Mouse (Mus musculus): ENCODE results near the gene Siae. TPM values are rescaled to one million over a fixed set of nuclear protein-coding genes. Genes with fewer than 3 reads are reported as not detected.

Siae gene
- polyA plus RNA-seq, 1 experiment from 2014 or later, result 7.4 TPM

GRCm38 (mm10) chr9:37544447-37545165 is 10.9 kb upstream of the Siae start:
- WGBS, result under 1% methylated on average over 29 of the region's 29 CpGs
- Histone ChIP-seq H3K9me3 (no peaks in the 10 kb centered on the region), H3K27ac (no peak overlapping the region), H3K27me3 (peaks cover 68% of the 10 kb centered on the region), H3K36me3 (replicated peaks) (no peaks in the 10 kb centered on the region), H3K4me3 (replicated peaks) (peak overlapping the region; percentile 30), H3K4me1 (peaks cover 20% of the 10 kb centered on the region), H3K9ac (0 out of 2 replicates have a peak overlapping the region, but pooled peaks have one; percentile 29), H3K4me2 (peak overlapping the region; percentile 56)
- ATAC-seq (ENCODE audit: low FRiP score), result peak; percentile 57; the same call in 1 of the 2 replicates

- H3K4me2 ChIP-seq, result peak overlapping the region; percentile 56
- H3K36me3 ChIP-seq (replicated peaks), result no peaks in the 10 kb centered on the region
- H3K4me1 ChIP-seq, result peaks cover 20% of the 10 kb centered on the region
- 7% methylated on average over 17 of the region's 17 CpGs for WGBS
- peak overlapping the region; percentile 30 for H3K4me3 ChIP-seq (replicated peaks)
- peaks cover 69% of the 10 kb centered on the region for H3K27me3 ChIP-seq
- no peaks in the 10 kb centered on the region for H3K9me3 ChIP-seq
- H3K9ac ChIP-seq, result no peak overlapping the region
- ATAC-seq (ENCODE audit: low FRiP score), result peak; percentile 62; the same call in 1 of the 2 replicates
- H3K27ac ChIP-seq, result no peak overlapping the region
Measured at GRCm38 (mm10) chr9:37545166-37545610, 10.3 kb upstream of the Siae start.

- H3K4me3 ChIP-seq (replicated peaks), result no peak overlapping the region; the same call in 1 of the 2 replicates
- 13% methylated on average over 27 of the region's 27 CpGs for WGBS
Measured at GRCm38 (mm10) chr9:37545847-37546452, 9.5 kb upstream of the Siae start.

GRCm38 (mm10) chr9:37546889-37547288 is 8.6 kb upstream of the Siae start:
- no peaks in the 10 kb centered on the region for H3K9me3 ChIP-seq
- peaks cover 86% of the 10 kb centered on the region for H3K27me3 ChIP-seq
- H3K27ac ChIP-seq, result no peak overlapping the region
- ATAC-seq (ENCODE audit: low FRiP score), result no peak
- peaks cover 23% of the 10 kb centered on the region for H3K4me1 ChIP-seq
- 95% methylated on average over 1 of the region's 1 CpGs for WGBS
- no peak overlapping the region for H3K9ac ChIP-seq
- no peak overlapping the region for H3K4me2 ChIP-seq
- H3K4me3 ChIP-seq (replicated peaks), result no peak overlapping the region
- no peaks in the 10 kb centered on the region for H3K36me3 ChIP-seq (replicated peaks)

More at GRCm38 (mm10) chr9:37545847-37546452, 9.5 kb upstream of the Siae start:
- no peak overlapping the region for H3K9ac ChIP-seq
- H3K4me2 ChIP-seq, result peak overlapping the region; percentile 56; the same call in 1 of the 2 replicates
- no peaks in the 10 kb centered on the region for H3K9me3 ChIP-seq
- H3K4me1 ChIP-seq, result peaks cover 20% of the 10 kb centered on the region
- no peak for ATAC-seq (ENCODE audit: low FRiP score)
- peaks cover 77% of the 10 kb centered on the region for H3K27me3 ChIP-seq
- H3K36me3 ChIP-seq (replicated peaks), result no peaks in the 10 kb centered on the region
- no peak overlapping the region for H3K27ac ChIP-seq

GRCm38 (mm10) chr9:37550435-37550834 is 5.1 kb upstream of the Siae start:
- 79% methylated on average over 1 of the region's 1 CpGs for WGBS
- H3K4me1 ChIP-seq, result peaks cover 27% of the 10 kb centered on the region
- peaks cover 90% of the 10 kb centered on the region for H3K27me3 ChIP-seq
- H3K9me3 ChIP-seq, result no peaks in the 10 kb centered on the region
- ATAC-seq (ENCODE audit: low FRiP score), result no peak
- H3K4me3 ChIP-seq (replicated peaks), result no peak overlapping the region
- H3K9ac ChIP-seq, result no peak overlapping the region
- H3K27ac ChIP-seq, result no peak overlapping the region
- H3K4me2 ChIP-seq, result no peak overlapping the region
- no peaks in the 10 kb centered on the region for H3K36me3 ChIP-seq (replicated peaks)

GRCm38 (mm10) chr9:37551751-37552531 is 3.6 kb upstream of the Siae start:
- Histone ChIP-seq H3K4me1 (peaks cover 23% of the 10 kb centered on the region), H3K9me3 (no peaks in the 10 kb centered on the region), H3K27me3 (peaks cover 85% of the 10 kb centered on the region), H3K36me3 (replicated peaks) (no peaks in the 10 kb centered on the region), H3K27ac (no peak overlapping the region), H3K4me3 (replicated peaks) (peak overlapping the region; percentile 41), H3K9ac (peak overlapping the region; percentile 48), H3K4me2 (peak overlapping the region; percentile 89)
- ATAC-seq (ENCODE audit: low FRiP score), result no peak
- WGBS, result 3% methylated on average over 23 of the region's 23 CpGs

- peak within 1 kb of the TSS; percentile 89 for H3K4me2 ChIP-seq
- no peaks in the 10 kb centered on the region for H3K9me3 ChIP-seq
- peak within 1 kb of the TSS; percentile 41 for H3K4me3 ChIP-seq (replicated peaks)
- peak within 1 kb of the TSS; percentile 48 for H3K9ac ChIP-seq
- H3K36me3 ChIP-seq (replicated peaks), result no peaks in the 10 kb centered on the region
- 5% methylated on average over 31 of the region's 31 CpGs for WGBS
- H3K27me3 ChIP-seq, result peaks cover 82% of the 10 kb centered on the region
- ATAC-seq (ENCODE audit: low FRiP score), result peak; percentile 96
- H3K4me1 ChIP-seq, result peaks cover 23% of the 10 kb centered on the region
- H3K27ac ChIP-seq, result no peak within 1 kb of the TSS
Measured at GRCm38 (mm10) chr9:37552536-37553293, 2.8 kb upstream of the Siae start, which contains the start of gene Nrgn. Gene Nrgn, minus strand, starts transcription at chr9:37552904.

- H3K4me1 ChIP-seq, result peaks cover 23% of the 10 kb centered on the region
- no peaks in the 10 kb centered on the region for H3K9me3 ChIP-seq
- no peak overlapping the region for H3K27ac ChIP-seq
- H3K27me3 ChIP-seq, result peaks cover 68% of the 10 kb centered on the region
- 89% methylated on average over 1 of the region's 1 CpGs for WGBS
- no peak overlapping the region for H3K4me3 ChIP-seq (replicated peaks)
- no peaks in the 10 kb centered on the region for H3K36me3 ChIP-seq (replicated peaks)
- no peak for ATAC-seq (ENCODE audit: low FRiP score)
- H3K4me2 ChIP-seq, result no peak overlapping the region
- H3K9ac ChIP-seq, result no peak overlapping the region
Measured at GRCm38 (mm10) chr9:37554279-37554678, 1.2 kb upstream of the Siae start.

GRCm38 (mm10) chr9:37556366-37556765 is 868 bp downstream of the Siae start:
- H3K4me1 ChIP-seq, result peaks cover 23% of the 10 kb centered on the region
- no peaks in the 10 kb centered on the region for H3K36me3 ChIP-seq (replicated peaks)
- no peaks in the 10 kb centered on the region for H3K9me3 ChIP-seq
- 79% methylated on average over 3 of the region's 3 CpGs for WGBS
- ATAC-seq (ENCODE audit: low FRiP score), result no peak
- H3K4me3 ChIP-seq (replicated peaks), result no peak overlapping the region
- H3K27me3 ChIP-seq, result peaks cover 47% of the 10 kb centered on the region
- no peak overlapping the region for H3K27ac ChIP-seq
- H3K9ac ChIP-seq, result no peak overlapping the region
- no peak overlapping the region for H3K4me2 ChIP-seq

- Histone ChIP-seq H3K9me3 (no peaks in the 10 kb centered on the region), H3K27ac (no peak overlapping the region), H3K4me1 (no peaks in the 10 kb centered on the region), H3K4me2 (no peak overlapping the region), H3K9ac (no peak overlapping the region), H3K4me3 (replicated peaks) (no peak overlapping the region), H3K36me3 (replicated peaks) (no peaks in the 10 kb centered on the region), H3K27me3 (peaks cover 10% of the 10 kb centered on the region)
- WGBS, result 82% methylated on average over 2 of the region's 2 CpGs
- ATAC-seq (ENCODE audit: low FRiP score), result no peak
Measured at GRCm38 (mm10) chr9:37560617-37561016, 5.1 kb downstream of the Siae start.

- no peaks in the 10 kb centered on the region for H3K27me3 ChIP-seq
- H3K27ac ChIP-seq, result no peak overlapping the region
Measured at GRCm38 (mm10) chr9:37563805-37564204, 8.3 kb downstream of the Siae start.

More at GRCm38 (mm10) chr9:37563805-37564204, 8.3 kb downstream of the Siae start:
- ATAC-seq (ENCODE audit: low FRiP score), result no peak
- Histone ChIP-seq H3K4me3 (replicated peaks) (no peak overlapping the region), H3K9ac (no peak overlapping the region), H3K9me3 (no peaks in the 10 kb centered on the region), H3K36me3 (replicated peaks) (no peaks in the 10 kb centered on the region), H3K4me1 (peaks cover 9% of the 10 kb centered on the region; the same call in 1 of the 2 replicates), H3K4me2 (no peak overlapping the region)
- WGBS, result 72% methylated on average over 1 of the region's 1 CpGs
